Mouse (Mus musculus) heart, embryonic 14.5 days (tissue): ENCODE results near the gene Sox9. TPM values are rescaled to one million over a fixed set of nuclear protein-coding genes. Genes with fewer than 3 reads are reported as not detected.

Source experiments
- ATAC-seq: fragments of 200-750 bp; cut with Nextera tagmentation; 2 replicates; pipeline ENCODE4 v1.8.0; 2017; ENCODE audit warnings: low read depth, moderate TSS enrichment; ENCODE audit not compliant: insufficient number of reproducible peaks, insufficient read depth, low FRiP score
- H3K27ac ChIP-seq, 2 experiments: fragments of 200-500 bp in 1 of 2; fragments of 300-500 bp in 1 of 2; sonication (generic) in 1 of 2; replicated peaks in 1 of 2; 2 replicates each; pipeline ENCODE4 v1.5.1; 2012 to 2014; ENCODE audit warnings: low read depth in 2 of 2, low read length in 2 of 2, control low read depth in 1 of 2, mild to moderate bottlenecking in 1 of 2, mixed read lengths in 1 of 2; ENCODE audit not compliant: control insufficient read depth in 1 of 2, insufficient read depth in 1 of 2
- H3K27me3 ChIP-seq: fragments of 300-500 bp; sonication (generic); 2 replicates; pipeline ENCODE4 v1.6.1; 2014; ENCODE audit warnings: mild to moderate bottlenecking, low read length, control low read depth; ENCODE audit not compliant: control insufficient read depth, insufficient read depth
- H3K36me3 ChIP-seq: fragments of 300-500 bp; sonication (generic); 2 replicates; pipeline ENCODE4 v1.6.1; 2014; ENCODE audit warnings: mild to moderate bottlenecking, control low read depth, low read length, mixed read lengths; ENCODE audit not compliant: control insufficient read depth, insufficient read depth
- H3K4me1 ChIP-seq, 2 experiments: fragments of 200-500 bp in 1 of 2; fragments of 300-500 bp in 1 of 2; sonication (generic) in 1 of 2; 2 replicates each; pipeline ENCODE4 v1.6.1; 2012 to 2014; ENCODE audit warnings: low read length in 2 of 2, control low read depth in 1 of 2, mixed read lengths in 1 of 2; ENCODE audit not compliant: control insufficient read depth in 2 of 2, insufficient read depth in 2 of 2
- H3K4me2 ChIP-seq: fragments of 300-500 bp; sonication (generic); 2 replicates; pipeline ENCODE4 v1.6.1; 2014; ENCODE audit warnings: mild to moderate bottlenecking, low read length
- H3K4me3 ChIP-seq, 2 experiments: fragments of 200-500 bp in 1 of 2; fragments of 300-500 bp in 1 of 2; sonication (generic) in 1 of 2; 2 replicates each; pipeline ENCODE4 v1.5.1; 2012 to 2014; ENCODE audit warnings: low read length in 2 of 2, mild to moderate bottlenecking in 2 of 2, control low read depth in 1 of 2, low read depth in 1 of 2, moderate library complexity in 1 of 2; ENCODE audit not compliant: control insufficient read depth in 1 of 2, insufficient read depth in 1 of 2
- H3K9ac ChIP-seq: fragments of 300-500 bp; sonication (generic); 2 replicates; pipeline ENCODE4 v1.6.1; 2014; ENCODE audit warnings: mild to moderate bottlenecking, low read length
- H3K9me3 ChIP-seq: fragments of 300-500 bp; sonication (generic); 2 replicates; pipeline ENCODE4 v1.6.1; 2016; ENCODE audit warnings: low read length, control low read depth; ENCODE audit not compliant: control insufficient read depth
- WGBS: fragments of 180-500 bp; shearing (Covaris S2); extraction: QIAGEN DNeasy Blood & Tissue Kit; methylation state at CpG from one replicate; pipeline ENCODE4 v1.1.7; 2014; 5-methylcytosine and 5-hydroxymethylcytosine counted together
- polyA plus RNA-seq: library from polyadenylated mRNA; unstranded; fragments of >200 nt; fragmentation: Nextera tagmentation; extraction: Ambion mirVana; gene quantifications from 2 replicates; pipeline ENCODE4 v1.2.1, GENCODE M21; 2014

Gene Sox9
- polyA plus RNA-seq, 1 experiment from 2014 or later: 20.7 TPM

DNA sequence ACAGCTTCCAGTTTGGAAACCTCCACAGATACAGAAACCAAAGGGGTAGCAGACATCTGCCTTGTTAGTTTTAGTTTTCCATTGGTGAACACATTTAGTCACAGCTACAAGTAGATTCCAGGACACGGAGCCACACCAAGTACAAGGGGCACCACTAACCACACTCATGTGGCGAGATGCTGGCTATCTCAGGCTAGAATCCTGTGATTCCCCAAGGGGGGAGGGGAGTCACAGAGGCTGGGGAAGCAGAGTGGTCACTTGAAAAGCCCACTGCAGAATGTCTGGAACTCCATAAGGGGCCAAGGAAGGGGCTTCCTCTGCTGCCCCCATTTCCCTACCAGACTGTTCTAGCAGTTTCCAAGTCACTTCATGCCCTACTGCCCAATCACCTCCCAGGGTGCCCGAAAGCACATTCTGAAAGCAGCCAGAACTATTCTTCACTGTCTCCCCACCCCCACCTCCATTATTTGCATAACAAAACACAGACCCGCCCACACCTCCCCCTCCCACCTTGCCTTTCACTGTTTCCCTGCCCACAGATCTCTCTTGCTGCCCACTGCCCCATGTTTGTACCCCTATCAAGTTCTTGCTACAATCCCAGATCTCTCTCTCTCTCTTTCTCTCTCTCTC lies 19.3 kb downstream of the Sox9 start:
- Histone ChIP-seq H3K27me3 (peaks cover 17% of the 10 kb centered on the region; the same call in 1 of the 2 replicates), H3K9me3 (no peaks in the 10 kb centered on the region), H3K36me3 (no peaks in the 10 kb centered on the region), H3K4me1 (no peaks in the 10 kb centered on the region), H3K4me2 (no peak overlapping the region), H3K4me3 (no peak overlapping the region), H3K9ac (no peak overlapping the region), H3K27ac (no peak overlapping the region)
- 23% methylated on average over 4 of the region's 4 CpGs for WGBS
- no peak for ATAC-seq

DNA sequence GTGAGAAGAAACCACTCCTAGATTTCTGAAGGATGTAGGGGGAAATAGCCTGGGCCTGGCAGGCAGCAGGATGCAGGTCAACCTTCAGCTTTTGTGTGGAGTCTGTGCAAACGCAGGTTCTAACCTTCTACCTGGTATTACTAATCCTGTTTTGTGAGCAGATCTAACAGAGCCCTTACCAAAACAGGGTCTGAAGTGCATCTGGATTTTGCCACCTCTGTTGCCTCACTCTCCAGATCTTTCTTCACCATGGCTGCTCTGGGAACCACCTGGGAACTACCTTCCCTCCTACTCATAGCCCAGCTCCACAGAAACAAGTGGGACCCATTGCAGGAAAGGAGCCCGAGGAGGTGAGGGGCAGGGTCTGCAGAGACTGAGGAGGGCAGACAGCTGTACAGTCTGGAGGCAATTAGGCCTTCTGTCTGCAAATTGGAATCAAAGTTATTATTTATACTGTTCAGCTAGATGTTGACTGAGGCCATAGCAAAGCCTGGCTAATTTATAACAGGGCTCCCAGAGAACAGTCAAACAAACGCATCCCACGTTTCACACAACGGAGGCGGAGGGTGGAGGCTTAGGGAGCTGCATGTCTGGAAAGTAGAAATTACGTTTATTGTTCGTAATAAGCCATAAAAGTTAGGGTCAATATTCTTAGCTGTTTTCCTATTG lies 25.9 kb downstream of the Sox9 start:
- Histone ChIP-seq H3K9ac (no peak overlapping the region), H3K4me2 (no peak overlapping the region), H3K27me3 (peaks cover 9% of the 10 kb centered on the region; the same call in 1 of the 2 replicates), H3K9me3 (no peaks in the 10 kb centered on the region), H3K4me3 (no peak overlapping the region), H3K27ac (no peak overlapping the region), H3K4me1 (peaks cover 0 to 10% of the 10 kb centered on the region in 2 experiments; a peak in 3 of 4 replicates), H3K36me3 (no peaks in the 10 kb centered on the region)
- no peak for ATAC-seq
- WGBS: 76% methylated on average over 8 of the region's 8 CpGs

DNA sequence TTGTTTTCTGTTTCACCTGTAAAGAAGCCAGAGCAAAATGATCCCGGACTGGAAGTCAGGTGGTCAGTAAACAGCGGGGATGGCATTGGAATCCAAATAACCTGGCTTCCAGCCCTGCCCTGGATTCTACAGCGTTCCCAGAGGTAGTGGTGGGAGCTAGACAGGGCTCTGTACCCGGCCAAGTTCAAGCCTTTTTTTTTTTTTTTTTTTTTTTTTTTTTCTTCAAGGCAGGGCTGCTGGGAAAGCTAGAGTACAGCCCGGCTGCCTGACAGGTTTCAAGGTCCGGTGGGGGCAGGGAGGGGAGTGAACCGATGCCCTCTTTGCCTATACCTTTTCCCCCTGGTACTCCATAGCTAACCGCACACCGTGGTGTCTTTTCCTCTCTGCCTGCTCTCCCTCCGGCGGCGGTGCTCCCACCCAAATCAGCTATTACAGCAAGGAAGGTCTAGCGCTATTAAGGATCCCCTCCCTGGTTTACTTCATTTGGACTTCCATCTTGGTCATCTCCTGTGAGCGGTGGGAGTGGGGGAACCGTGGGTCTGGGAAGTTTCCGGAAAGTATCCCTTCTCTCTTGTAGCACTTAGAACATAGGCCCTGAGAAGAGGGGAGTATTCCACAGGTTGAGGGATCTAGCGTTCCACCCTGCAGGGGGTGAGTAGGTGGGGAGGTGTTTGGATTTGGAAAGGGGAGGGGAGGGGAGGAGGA lies 28.6 kb downstream of the Sox9 start:
- H3K27me3 ChIP-seq: peaks cover 4% of the 10 kb centered on the region; the same call in 1 of the 2 replicates
- H3K36me3 ChIP-seq: no peaks in the 10 kb centered on the region
- no peaks in the 10 kb centered on the region for H3K9me3 ChIP-seq
- peak overlapping the region; percentile 41; the same call in 1 of the 2 replicates for H3K9ac ChIP-seq
- H3K4me1 ChIP-seq: peaks cover 0 to 10% of the 10 kb centered on the region in 2 experiments; a peak in 3 of 4 replicates
- no peak for ATAC-seq
- 3% methylated on average over 17 of the region's 17 CpGs for WGBS
- H3K4me2 ChIP-seq: peak overlapping the region; percentile 77
- H3K27ac ChIP-seq: no peak overlapping the region
- peak overlapping the region; percentile 42 to 43 for H3K4me3 ChIP-seq

DNA sequence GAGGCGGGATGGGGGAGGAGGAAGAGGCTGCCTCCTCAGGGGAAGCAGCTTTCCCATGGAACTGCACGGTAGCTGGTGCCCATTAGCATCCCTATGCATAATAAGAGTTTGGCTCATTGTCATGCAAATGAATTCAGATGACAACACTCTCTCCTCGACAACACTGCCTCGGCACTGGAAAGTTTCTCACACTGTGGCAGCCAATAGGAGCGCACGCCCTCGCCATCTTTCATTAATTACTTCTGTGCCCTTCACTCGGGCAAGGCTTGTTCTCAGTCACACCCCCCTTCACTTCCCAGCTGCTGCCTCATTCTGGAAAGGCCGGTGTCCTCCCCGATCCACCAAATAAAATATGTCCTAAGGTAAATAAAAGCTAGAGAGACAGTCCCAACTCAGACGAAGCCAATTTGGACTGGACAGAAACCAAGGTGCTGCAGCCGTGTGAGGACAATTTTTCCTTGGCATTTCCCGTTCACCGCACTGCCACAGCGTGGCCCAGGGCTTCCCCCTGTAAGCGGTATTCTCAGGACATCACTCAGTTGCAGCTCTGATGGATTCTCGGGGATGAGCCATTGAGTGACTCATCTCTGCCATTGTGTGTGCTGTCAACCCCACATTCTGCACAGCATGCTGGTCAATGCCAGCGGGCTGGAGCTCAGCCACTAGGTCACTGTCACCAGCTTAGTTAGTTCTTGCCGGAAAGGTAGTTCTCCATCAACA lies 29.3 kb downstream of the Sox9 start:
- peak overlapping the region; percentile 41; the same call in 1 of the 2 replicates for H3K9ac ChIP-seq
- 7% methylated on average over 18 of the region's 19 CpGs for WGBS
- H3K27ac ChIP-seq: no peak overlapping the region
- ATAC-seq: no peak
- peaks cover 0 to 10% of the 10 kb centered on the region in 2 experiments; a peak in 3 of 4 replicates for H3K4me1 ChIP-seq
- H3K9me3 ChIP-seq: no peaks in the 10 kb centered on the region
- no peaks in the 10 kb centered on the region for H3K36me3 ChIP-seq
- H3K27me3 ChIP-seq: peaks cover 3% of the 10 kb centered on the region; the same call in 1 of the 2 replicates
- H3K4me2 ChIP-seq: peak overlapping the region; percentile 77
- H3K4me3 ChIP-seq: peak overlapping the region; percentile 42 to 43

DNA sequence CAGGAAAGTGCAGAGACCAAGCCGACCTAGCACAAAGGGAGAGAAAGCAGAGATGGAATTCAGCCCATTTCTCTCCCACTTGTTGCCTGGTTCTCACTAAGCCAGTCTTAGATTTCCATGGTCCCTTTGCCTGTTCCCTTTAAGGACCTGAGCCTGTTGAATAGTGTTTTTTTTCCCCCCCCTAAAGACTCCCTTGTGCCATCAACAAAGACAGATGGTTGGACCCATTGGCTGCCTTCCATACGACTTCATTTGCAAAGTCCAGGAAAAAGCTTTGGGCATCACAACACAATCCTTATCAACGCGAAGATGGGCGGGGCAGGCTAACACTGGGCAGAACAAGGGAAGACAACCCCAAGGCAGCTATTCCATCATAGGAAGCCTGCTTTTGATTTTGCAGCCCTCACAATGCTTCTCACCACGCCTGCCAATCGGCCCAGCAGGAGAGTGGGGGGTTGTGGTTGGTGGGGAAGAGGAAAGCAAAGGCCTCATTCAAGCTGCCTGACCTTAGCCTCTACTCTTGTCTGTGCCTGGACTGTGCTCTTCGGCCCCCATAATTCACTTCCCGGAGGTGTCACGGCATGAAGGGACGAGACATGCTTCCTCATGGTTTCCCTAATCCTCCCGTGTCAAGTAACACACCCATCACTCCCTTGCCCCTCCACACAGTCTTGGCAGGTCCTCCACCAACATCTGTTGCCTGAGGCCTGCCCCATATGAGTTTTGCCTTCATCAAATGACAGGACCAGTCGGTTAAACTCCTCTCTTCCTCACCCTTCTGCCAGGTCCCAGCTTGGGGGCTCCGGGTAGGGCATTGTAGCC lies 36.0 kb downstream of the Sox9 start:
- no peak overlapping the region for H3K4me3 ChIP-seq
- H3K27ac ChIP-seq: no peak overlapping the region
- no peaks in the 10 kb centered on the region for H3K36me3 ChIP-seq
- H3K4me1 ChIP-seq: peaks cover 0 to 10% of the 10 kb centered on the region in 2 experiments; a peak in 2 of 4 replicates
- no peaks in the 10 kb centered on the region for H3K9me3 ChIP-seq
- whole genome bisulfite sequencing: 62% methylated on average over 14 of the region's 14 CpGs
- no peak overlapping the region for H3K4me2 ChIP-seq
- H3K9ac ChIP-seq: no peak overlapping the region
- no peaks in the 10 kb centered on the region for H3K27me3 ChIP-seq
- ATAC-seq: no peak

DNA sequence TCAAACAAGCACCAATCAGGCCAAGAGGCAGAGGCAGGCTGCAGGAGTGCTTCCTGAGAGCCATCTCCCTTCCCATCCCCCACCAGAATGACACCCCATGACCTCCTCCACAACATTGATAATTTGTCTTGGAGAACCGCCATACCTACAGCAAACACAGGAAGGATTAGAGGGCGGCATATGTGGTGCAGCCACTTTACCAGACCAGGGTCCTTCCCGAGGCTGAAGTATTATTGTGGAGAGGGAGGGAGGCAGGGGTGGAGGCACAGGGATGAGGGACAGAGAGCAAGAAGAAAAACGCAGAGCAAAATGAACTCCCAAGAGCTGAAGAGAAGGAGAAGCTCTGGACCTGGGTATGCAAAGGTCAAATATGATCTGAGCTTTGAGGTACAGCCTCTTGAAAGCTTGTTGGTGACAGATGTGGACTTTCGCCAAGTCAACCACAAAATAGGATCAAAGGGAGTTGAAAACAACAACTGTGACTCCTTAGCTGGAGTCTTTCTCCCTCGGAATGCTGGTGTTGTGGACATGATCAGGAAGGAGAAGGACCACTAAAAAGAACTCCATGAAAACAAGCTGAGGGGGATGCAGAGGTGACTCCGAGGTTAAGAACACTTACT lies 36.7 kb downstream of the Sox9 start:
- Histone ChIP-seq H3K9ac (no peak overlapping the region), H3K4me1 (peaks cover 0 to 10% of the 10 kb centered on the region in 2 experiments; a peak in 2 of 4 replicates), H3K27ac (no peak overlapping the region), H3K4me3 (no peak overlapping the region), H3K27me3 (no peaks in the 10 kb centered on the region), H3K36me3 (no peaks in the 10 kb centered on the region), H3K4me2 (no peak overlapping the region), H3K9me3 (no peaks in the 10 kb centered on the region)
- 39% methylated on average over 7 of the region's 7 CpGs for WGBS
- ATAC-seq: no peak
